Mouse (Mus musculus) olfactory bulb, adult 2 months (tissue): ENCODE results near the gene Card19.

ENCODE experiments used
- CTCF ChIP-seq: fragments of 200-500 bp; IDR thresholded peaks from 2 replicates; pipeline ENCODE4 v1.5.1; 2012; ENCODE audit warnings: low read depth, mild to moderate bottlenecking, low read length, moderate library complexity; ENCODE audit not compliant: insufficient read depth
- POLR2A ChIP-seq: fragments of 200-500 bp; IDR thresholded peaks from 2 replicates; pipeline ENCODE4 v1.6.1; 2012; ENCODE audit warnings: mild to moderate bottlenecking, low read depth, low read length, moderate library complexity; ENCODE audit not compliant: insufficient read depth

DNA sequence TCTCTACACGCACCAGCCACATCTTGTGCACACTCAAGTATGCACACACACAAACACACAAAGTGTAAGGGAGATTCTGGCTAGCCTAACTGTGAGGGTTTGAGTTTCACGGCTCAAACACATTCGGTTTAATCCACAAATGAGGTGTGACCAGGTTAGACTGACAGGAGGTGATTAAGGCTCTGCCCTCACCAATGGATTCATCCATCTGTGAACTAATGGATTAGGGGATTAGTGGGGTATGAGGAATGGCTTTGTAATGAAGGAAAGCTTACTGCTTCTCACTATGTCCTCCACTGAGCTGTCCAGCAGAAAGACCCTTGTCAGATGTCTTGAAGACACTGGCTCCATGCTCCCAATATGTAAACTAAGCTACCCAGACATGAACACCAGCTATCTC lies 2.8 kb upstream of the Card19 start:
- no peak for TF ChIP-seq CTCF
- no peak for TF ChIP-seq POLR2A
